Mouse (Mus musculus) testis, adult 2 months (tissue): ENCODE data around the gene Nt5dc2.

Experiments used
- CTCF ChIP-seq: fragments of 200-500 bp; IDR thresholded peaks from 2 replicates; pipeline ENCODE4 v1.5.1; 2012; ENCODE audit warnings: low read depth, mild to moderate bottlenecking, inconsistent platforms, low read length, moderate library complexity; ENCODE audit not compliant: control insufficient read depth, insufficient read depth, insufficient replicate concordance
- POLR2A ChIP-seq: fragments of 200-500 bp; IDR thresholded peaks from 2 replicates; pipeline ENCODE4 v1.6.1; 2012; ENCODE audit warnings: low read depth, mild to moderate bottlenecking, inconsistent platforms, low read length, moderate library complexity; ENCODE audit not compliant: control insufficient read depth

GRCm38 (mm10) chr14:31186656-31187055 lies 55.8 kb downstream of the Nt5dc2 start:
- TF ChIP-seq CTCF: no peak
- no peak for TF ChIP-seq POLR2A
